Mouse (Mus musculus): ENCODE measurements around the gene Gm10842. TPM values are rescaled to one million over a fixed set of nuclear protein-coding genes. Genes with fewer than 3 reads are reported as not detected.
"Not testable (repeated sequence)": the region's sequence is repeated elsewhere in the genome, so short reads cannot be mapped to it uniquely, and the experiment has no call there.

Gm10842 gene
- polyA plus RNA-seq (2015; fragmentation: Nextera tagmentation; extraction: Ambion mirVana), result not detected in 2 replicates

DNA sequence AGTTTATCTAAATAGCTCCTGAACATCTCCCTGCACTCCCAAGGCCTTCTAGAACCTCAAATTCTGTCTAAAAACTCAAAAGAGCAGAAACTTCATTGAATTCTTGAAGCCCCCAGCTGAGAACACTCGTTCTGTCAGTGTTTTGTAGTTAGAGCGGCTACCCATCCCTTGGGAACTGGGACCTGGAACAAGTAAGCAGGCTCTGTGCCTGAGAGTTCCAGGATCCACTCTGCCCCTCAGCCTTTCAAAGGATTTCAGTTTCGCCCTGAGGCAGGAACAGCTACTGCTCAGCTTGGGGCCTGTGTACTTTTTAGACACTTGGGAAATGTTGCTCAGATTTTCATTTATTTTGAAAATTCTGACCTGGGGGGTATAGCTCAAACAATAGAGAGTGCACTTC is at the start of gene Gm10842:
Gene Gm10842, plus strand, starts transcription at position 301 of the 400 bp plus-strand sequence.
- Histone ChIP-seq H3K4me1 (no peaks in the 10 kb centered on the region), H3K4me2 (no peak within 1 kb of the TSS), H3K4me3 (replicated peaks) (no peak within 1 kb of the TSS), H3K9me3 (no peaks in the 10 kb centered on the region), H3K27me3 (replicated peaks) (0 out of 2 replicates have a peak, but pooled peaks cover 4% of the 10 kb centered on the region), H3K27ac (no peak within 1 kb of the TSS), H3K36me3 (no peaks in the 10 kb centered on the region), H3K9ac (no peak within 1 kb of the TSS)
- no peak for ATAC-seq (ENCODE audit: insufficient read depth, low FRiP score, low read depth)
- 75% methylated on average over 3 of the region's 3 CpGs for WGBS

DNA sequence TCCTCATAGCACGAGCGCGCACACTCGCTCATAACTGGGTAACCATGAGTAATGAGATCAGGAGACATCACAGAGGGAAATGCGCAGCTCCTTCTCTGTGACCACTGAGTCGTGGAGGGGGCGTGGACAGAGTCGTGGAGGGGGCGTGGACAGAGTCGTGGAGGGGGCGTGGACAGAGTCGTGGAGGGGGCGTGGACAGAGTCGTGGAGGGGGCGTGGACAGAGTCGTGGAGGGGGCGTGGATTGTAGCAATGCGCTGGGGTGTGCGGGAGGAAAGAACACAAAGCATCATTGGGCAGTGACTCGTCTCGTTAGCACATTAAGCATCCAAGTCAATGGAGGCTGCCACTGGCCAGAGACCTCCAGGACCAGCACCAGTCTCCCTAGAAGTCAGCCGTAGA is 34.2 kb upstream of the Gm10842 start:
- WGBS, result 72% methylated on average over 22 of the region's 22 CpGs
- not testable (repeated sequence) for H3K9ac ChIP-seq; H3K27ac ChIP-seq; H3K9me3 ChIP-seq; H3K4me1 ChIP-seq; H3K36me3 ChIP-seq; H3K4me2 ChIP-seq; H3K27me3 ChIP-seq (replicated peaks); H3K4me3 ChIP-seq (replicated peaks); ATAC-seq (ENCODE audit: insufficient read depth, low FRiP score, low read depth)

DNA sequence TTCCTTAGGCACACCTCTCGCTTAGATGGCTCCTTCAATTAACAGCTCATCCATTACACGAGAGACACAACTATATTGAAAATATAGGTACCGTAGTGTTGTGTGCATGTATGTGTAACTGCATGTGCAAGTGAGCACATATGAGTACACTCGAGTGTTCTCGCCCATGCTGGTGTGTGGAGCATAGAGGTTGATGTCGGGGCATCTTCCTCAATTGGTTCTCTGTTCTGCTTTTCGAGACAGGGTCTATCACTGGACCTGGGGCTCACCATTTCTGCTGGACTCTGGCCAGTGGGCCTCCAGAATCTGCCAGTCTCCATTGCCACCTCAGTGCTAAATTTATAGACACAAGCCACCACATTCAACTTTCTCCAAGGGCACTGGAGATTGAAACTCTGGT is 28.9 kb upstream of the Gm10842 start:
- Histone ChIP-seq H3K4me1 (no peaks in the 10 kb centered on the region), H3K27ac (no peak overlapping the region), H3K9ac (no peak overlapping the region), H3K36me3 (no peaks in the 10 kb centered on the region), H3K4me3 (replicated peaks) (no peak overlapping the region), H3K27me3 (replicated peaks) (no peaks in the 10 kb centered on the region), H3K9me3 (no peaks in the 10 kb centered on the region), H3K4me2 (no peak overlapping the region)
- no peak for ATAC-seq (ENCODE audit: insufficient read depth, low FRiP score, low read depth)
- 81% methylated on average over 7 of the region's 7 CpGs for WGBS

DNA sequence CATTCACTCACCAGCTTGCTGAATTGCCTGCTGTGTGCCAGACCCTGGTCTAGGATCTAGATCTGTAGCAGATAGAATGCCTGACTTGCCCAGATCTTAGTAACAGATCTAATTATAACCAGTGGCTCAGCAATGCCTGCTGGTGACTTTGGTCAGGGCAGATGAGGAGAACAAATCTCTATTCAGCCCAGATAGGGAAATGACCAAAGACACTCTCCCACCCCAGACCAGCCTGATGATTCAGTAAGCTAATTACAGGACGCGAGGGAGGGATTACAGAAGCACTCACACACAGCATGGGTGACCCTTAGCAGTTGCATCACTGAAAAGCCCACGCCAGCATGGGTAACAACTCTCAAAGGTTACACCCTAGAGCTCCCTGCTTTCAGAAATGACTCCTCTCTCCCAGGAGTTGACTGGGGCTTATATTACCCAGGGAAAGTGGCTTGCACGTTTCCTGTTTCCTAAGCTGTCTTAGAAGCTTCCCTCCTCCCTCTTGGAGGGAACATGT is 26.1 kb upstream of the Gm10842 start:
- Histone ChIP-seq H3K36me3 (no peaks in the 10 kb centered on the region), H3K27me3 (replicated peaks) (no peaks in the 10 kb centered on the region), H3K9ac (no peak overlapping the region), H3K4me2 (no peak overlapping the region), H3K4me3 (replicated peaks) (no peak overlapping the region), H3K4me1 (no peaks in the 10 kb centered on the region), H3K9me3 (no peaks in the 10 kb centered on the region), H3K27ac (no peak overlapping the region)
- 43% methylated on average over 4 of the region's 4 CpGs for WGBS
- ATAC-seq (ENCODE audit: insufficient read depth, low FRiP score, low read depth), result no peak

DNA sequence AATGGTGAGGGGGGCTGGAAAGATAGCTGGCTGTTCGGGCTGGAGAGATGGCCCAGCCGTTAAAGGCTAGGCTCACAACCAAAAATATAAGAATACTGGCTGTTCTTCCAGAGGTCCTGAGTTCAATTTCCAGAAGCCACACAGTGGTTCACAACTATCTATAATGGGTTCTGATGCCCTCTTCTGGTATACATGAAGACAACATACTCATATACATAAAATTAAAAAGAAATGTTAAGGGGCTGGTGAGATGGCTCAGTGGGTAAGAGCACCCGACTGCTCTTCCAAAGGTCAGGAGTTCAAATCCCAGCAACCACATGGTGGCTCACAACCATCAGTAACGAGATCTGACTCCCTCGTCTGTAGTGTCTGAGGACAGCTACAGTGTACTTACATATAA is 24.9 kb upstream of the Gm10842 start:
- not testable (repeated sequence) for H3K27me3 ChIP-seq (replicated peaks); H3K27ac ChIP-seq; H3K4me3 ChIP-seq (replicated peaks); ATAC-seq (ENCODE audit: insufficient read depth, low FRiP score, low read depth); H3K9me3 ChIP-seq; H3K9ac ChIP-seq; H3K4me1 ChIP-seq; H3K36me3 ChIP-seq; H3K4me2 ChIP-seq
- WGBS, result 74% methylated on average over 5 of the region's 5 CpGs

DNA sequence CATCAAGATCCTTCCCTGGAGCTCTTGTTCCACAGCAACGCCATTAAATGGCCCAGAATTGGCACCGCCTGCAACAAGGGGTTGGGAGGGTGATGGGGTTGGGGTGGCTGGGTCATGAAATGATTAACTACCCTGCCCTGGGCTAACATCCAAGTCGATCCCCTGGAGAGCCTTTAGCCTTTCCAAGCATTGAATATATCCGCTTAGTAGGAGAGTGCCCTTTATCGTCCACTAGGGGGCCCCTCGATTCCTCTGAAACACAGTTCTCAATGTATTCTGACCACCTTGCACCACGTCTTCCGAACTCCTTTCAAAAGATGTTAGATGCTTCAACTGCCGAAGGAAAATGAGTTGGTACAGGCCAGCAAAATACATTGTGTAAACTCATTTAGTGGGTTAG is 22.7 kb upstream of the Gm10842 start:
- Histone ChIP-seq H3K36me3 (no peaks in the 10 kb centered on the region), H3K4me3 (replicated peaks) (no peak overlapping the region), H3K4me1 (peaks cover 11% of the 10 kb centered on the region), H3K4me2 (no peak overlapping the region), H3K9me3 (no peaks in the 10 kb centered on the region), H3K27ac (no peak overlapping the region), H3K27me3 (replicated peaks) (no peaks in the 10 kb centered on the region), H3K9ac (no peak overlapping the region)
- 7% methylated on average over 9 of the region's 9 CpGs for WGBS
- ATAC-seq (ENCODE audit: insufficient read depth, low FRiP score, low read depth), result peak; percentile 19; the same call in 1 of the 2 replicates

DNA sequence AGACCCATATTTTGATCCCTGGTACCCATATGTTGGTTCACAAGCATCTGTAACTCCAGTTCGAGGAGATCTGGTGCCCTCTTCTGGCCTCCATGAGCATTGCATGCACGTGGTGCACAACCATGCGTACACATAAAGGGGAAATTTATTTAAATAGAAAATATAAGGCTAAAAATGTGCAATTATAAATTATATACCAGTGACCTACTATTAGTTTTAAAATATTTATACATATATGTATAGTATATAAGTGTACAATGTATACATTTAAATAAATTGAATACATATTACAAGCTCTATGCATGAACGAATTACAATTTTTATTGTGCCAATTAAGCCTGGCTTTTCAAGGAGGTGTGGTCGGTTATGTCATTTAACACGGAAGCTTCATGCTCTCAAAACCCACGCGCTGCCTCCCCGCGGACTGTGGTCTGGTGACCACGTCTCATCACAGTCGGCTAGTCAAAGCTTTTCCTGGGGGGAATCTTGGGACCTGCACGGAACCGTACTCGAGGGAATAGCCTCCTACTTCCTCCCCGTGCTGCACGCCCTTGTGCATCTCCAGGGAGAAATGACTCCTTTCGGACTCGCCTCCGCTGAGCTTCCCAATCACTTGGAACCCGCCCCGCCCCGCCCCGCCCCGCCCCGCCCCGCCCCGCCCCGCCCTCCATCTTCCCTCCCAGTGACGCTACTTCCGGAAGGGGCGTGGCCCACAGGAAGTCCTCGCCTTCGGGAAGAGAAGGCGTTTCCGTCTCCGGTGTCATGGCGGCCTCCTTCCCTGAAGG is 20.8 kb upstream of the Gm10842 start, which contains the start of gene Mettl2:
Gene Mettl2, plus strand, starts transcription at position 691 of the 785 bp plus-strand sequence.
- WGBS, result under 1% methylated on average over 38 of the region's 38 CpGs
- Histone ChIP-seq H3K4me2 (peak within 1 kb of the TSS; percentile 82), H3K9me3 (no peaks in the 10 kb centered on the region), H3K27me3 (replicated peaks) (no peaks in the 10 kb centered on the region), H3K9ac (peak within 1 kb of the TSS; percentile 55), H3K4me3 (replicated peaks) (peak within 1 kb of the TSS; percentile 80), H3K27ac (peak within 1 kb of the TSS; percentile 86; the same call in 1 of the 2 replicates), H3K36me3 (peaks cover 3% of the 10 kb centered on the region; the same call in 1 of the 2 replicates), H3K4me1 (peaks cover 11% of the 10 kb centered on the region)
- peak; percentile 90 for ATAC-seq (ENCODE audit: insufficient read depth, low FRiP score, low read depth)

DNA sequence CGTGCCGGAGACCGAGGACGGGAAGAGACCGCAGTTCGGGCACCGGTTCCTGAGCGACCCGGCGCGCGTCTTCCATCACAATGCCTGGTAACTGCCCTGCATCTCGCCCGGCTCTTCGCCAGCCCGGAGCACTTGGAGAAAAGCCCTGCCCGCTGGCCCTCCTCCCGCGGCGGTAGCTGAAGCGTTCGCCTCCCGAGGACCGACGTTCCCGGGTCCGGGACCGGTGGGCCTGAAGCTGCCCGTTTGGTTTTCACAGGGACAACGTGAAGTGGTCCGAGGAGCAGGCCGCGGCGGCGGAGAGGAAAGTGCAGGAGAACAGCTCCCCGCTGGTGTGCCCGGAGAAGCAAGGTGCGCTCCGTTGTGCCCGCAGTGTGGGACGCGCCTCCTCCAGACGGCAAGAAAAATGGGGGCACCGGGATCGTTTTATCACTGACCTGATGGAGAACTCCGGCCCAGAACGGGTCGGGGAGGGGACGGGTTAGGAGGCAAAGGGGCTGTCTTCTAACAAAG is 20.1 kb upstream of the Gm10842 start:
- peaks cover 11% of the 10 kb centered on the region for H3K4me1 ChIP-seq
- peak overlapping the region; percentile 80 for H3K4me3 ChIP-seq (replicated peaks)
- no peak for ATAC-seq (ENCODE audit: insufficient read depth, low FRiP score, low read depth)
- no peaks in the 10 kb centered on the region for H3K27me3 ChIP-seq (replicated peaks)
- no peaks in the 10 kb centered on the region for H3K9me3 ChIP-seq
- peak overlapping the region; percentile 82 for H3K4me2 ChIP-seq
- H3K36me3 ChIP-seq, result peaks cover 5% of the 10 kb centered on the region
- WGBS, result under 1% methylated on average over 49 of the region's 49 CpGs
- H3K27ac ChIP-seq, result no peak overlapping the region
- H3K9ac ChIP-seq, result peak overlapping the region; percentile 55

DNA sequence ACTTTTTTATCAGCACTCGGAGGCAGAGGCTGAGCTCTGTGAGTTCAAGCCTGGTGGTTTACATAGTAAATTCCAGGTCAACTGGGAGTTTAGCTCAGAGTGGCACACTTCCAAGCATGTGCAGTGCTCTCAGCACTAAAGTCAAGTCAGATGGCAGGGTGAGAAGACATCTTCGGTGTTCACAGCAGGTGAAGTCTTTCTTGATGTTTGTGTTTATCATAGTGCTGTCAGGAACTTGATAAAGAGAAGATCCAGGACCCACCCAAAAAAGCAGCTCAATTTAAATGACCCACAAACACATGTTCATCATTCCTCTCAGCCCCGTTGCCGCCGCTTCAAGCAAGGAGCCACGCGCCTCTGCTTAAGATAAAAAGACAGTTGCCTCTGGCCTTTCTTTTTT is 11.0 kb upstream of the Gm10842 start:
- Histone ChIP-seq H3K9me3 (no peaks in the 10 kb centered on the region), H3K27ac (no peak overlapping the region), H3K36me3 (peaks cover 34% of the 10 kb centered on the region), H3K27me3 (replicated peaks) (no peaks in the 10 kb centered on the region), H3K9ac (no peak overlapping the region), H3K4me2 (no peak overlapping the region), H3K4me1 (no peaks in the 10 kb centered on the region), H3K4me3 (replicated peaks) (no peak overlapping the region)
- WGBS, result 87% methylated on average over 7 of the region's 7 CpGs
- ATAC-seq (ENCODE audit: insufficient read depth, low FRiP score, low read depth), result no peak

DNA sequence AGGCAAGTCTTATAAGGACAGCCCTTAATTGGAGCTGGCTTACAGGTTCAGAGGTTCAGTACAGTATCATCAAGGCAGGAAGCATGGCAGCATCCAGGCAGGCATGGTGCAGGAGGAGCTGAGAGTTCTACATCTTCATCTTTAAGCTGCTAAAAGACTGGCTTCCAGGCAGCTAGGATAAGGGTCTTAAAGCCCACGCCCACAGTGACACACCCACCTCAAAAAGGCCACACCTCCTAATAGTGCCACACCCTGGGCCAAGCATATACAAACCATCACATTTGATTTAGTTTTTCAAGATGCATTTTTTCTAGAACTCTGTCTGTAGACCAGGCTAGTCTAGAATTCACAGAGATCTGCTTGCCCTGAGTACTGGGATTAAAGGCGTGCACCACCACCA is 9.4 kb upstream of the Gm10842 start:
- not testable (repeated sequence) for H3K9me3 ChIP-seq; H3K4me3 ChIP-seq (replicated peaks); H3K9ac ChIP-seq; H3K4me1 ChIP-seq; H3K4me2 ChIP-seq; H3K27ac ChIP-seq; ATAC-seq (ENCODE audit: insufficient read depth, low FRiP score, low read depth); H3K27me3 ChIP-seq (replicated peaks)
- WGBS, result 92% methylated on average over 2 of the region's 2 CpGs
- peaks cover 29% of the 10 kb centered on the region for H3K36me3 ChIP-seq

DNA sequence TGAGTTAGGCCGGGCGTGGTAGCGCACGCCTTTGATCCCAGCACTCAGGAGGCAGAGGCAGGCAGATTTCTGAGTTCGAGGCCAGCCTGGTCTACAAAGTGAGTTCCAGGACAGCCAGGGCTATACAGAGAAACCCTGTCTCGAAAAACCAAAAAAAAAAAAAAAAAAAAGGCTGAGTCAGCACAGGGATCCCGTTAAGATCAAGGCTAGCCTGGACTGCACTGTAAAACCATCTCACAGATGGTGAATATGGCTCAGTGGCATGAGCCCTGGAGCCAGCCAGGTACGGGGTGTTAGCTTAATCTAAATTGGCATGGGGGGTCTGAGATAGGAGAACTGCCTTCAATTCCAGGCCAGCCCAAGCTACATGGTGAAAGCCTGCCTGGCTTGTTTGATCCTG is 6.2 kb upstream of the Gm10842 start:
- ATAC-seq (ENCODE audit: insufficient read depth, low FRiP score, low read depth), result not testable (repeated sequence)

DNA sequence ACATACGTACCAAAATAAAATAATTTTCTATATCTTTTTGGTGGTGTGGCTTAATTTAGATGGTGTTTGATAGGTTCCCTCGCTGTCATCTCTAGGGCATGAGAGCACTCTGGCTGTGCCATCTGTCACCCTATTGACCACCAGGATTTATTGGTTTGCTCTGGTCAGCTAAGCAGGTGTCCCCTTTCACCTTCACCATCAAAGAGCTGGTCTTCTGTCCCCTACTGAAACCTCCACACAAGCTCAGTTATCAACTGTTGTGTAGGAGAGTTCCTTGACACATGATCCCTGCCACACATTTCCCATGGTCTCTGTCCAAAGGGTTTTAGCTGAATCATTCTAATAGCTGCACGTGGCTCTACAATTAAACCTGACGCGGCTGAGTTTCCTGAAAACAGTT is 5.6 kb upstream of the Gm10842 start:
- H3K4me1 ChIP-seq, result no peaks in the 10 kb centered on the region
- no peaks in the 10 kb centered on the region for H3K9me3 ChIP-seq
- no peak overlapping the region for H3K27ac ChIP-seq
- WGBS, result 93% methylated on average over 5 of the region's 5 CpGs
- H3K27me3 ChIP-seq (replicated peaks), result no peaks in the 10 kb centered on the region
- no peak overlapping the region for H3K9ac ChIP-seq
- H3K4me3 ChIP-seq (replicated peaks), result no peak overlapping the region
- no peak overlapping the region for H3K4me2 ChIP-seq
- H3K36me3 ChIP-seq, result peaks cover 17% of the 10 kb centered on the region
- no peak for ATAC-seq (ENCODE audit: insufficient read depth, low FRiP score, low read depth)

More for the DNA sequence above, 6.2 kb upstream of the Gm10842 start:
- WGBS, result 89% methylated on average over 8 of the region's 8 CpGs
- H3K27me3 ChIP-seq (replicated peaks); H3K4me3 ChIP-seq (replicated peaks); H3K9ac ChIP-seq; H3K4me1 ChIP-seq; H3K27ac ChIP-seq; H3K4me2 ChIP-seq; H3K9me3 ChIP-seq: not testable (repeated sequence)
- H3K36me3 ChIP-seq, result peaks cover 19% of the 10 kb centered on the region
